Mouse (Mus musculus): ENCODE data around the gene Gm14190.

DNA sequence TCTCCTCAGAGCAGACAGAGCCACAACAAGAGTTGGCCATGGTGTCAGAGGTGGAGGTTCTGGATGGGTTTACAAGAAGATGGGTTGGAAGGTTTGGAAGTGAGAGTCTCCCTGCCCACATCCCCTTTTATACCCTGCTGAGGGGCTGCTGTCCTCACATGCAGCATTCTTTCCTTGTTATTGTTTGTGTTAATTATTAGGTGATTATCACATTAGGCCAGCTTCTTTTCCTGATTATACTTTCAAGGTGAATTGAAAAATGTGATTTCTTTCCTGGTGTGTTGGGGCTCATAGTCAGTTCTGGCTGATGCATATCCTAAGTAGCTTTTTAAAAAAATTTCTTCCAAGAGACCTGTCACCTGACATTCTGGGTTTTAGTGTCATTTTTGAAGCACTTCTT, 24.7 kb downstream of the Gm14190 start, which contains the start of gene Krtap4-6:
- TF ChIP-seq CTCF (IDR thresholded peaks at IDR 0.05; ENCODE audit: extremely low read depth, insufficient read depth, low read length) (no peak), POLR2A (IDR thresholded peaks at IDR 0.05; ENCODE audit: extremely low read depth, insufficient read depth, low read length) (no peak)
